Mouse (Mus musculus) liver, embryonic 12.5 days (tissue): ENCODE data around the gene Hk1. TPM values are rescaled to one million over a fixed set of nuclear protein-coding genes. Genes with fewer than 3 reads are reported as not detected.

ENCODE experiments used
- ATAC-seq: fragments of 200-750 bp; cut with Nextera tagmentation; 2 replicates; pipeline ENCODE4 v1.8.0; 2017; ENCODE audit warnings: moderate number of reproducible peaks, mild to moderate bottlenecking, moderate library complexity
- H3K27ac ChIP-seq: fragments of 300-500 bp; sonication (generic); 2 replicates; pipeline ENCODE4 v1.5.1; 2016; ENCODE audit warnings: mild to moderate bottlenecking
- H3K27me3 ChIP-seq: fragments of 300-500 bp; sonication (generic); replicated peaks from 2 replicates; pipeline ENCODE4 v1.6.1; 2016; ENCODE audit warnings: mild to moderate bottlenecking, moderate library complexity
- H3K36me3 ChIP-seq: fragments of 300-500 bp; sonication (generic); 2 replicates; pipeline ENCODE4 v1.6.1; 2016; ENCODE audit warnings: mild to moderate bottlenecking, moderate library complexity
- H3K4me1 ChIP-seq: fragments of 300-500 bp; sonication (generic); 2 replicates; pipeline ENCODE4 v1.6.1; 2016
- H3K4me2 ChIP-seq: fragments of 300-500 bp; sonication (generic); 2 replicates; pipeline ENCODE4 v1.6.1; 2016; ENCODE audit warnings: mild to moderate bottlenecking, moderate library complexity
- H3K4me3 ChIP-seq: fragments of 300-500 bp; sonication (generic); 2 replicates; pipeline ENCODE4 v1.5.1; 2016; ENCODE audit warnings: mild to moderate bottlenecking, moderate library complexity
- H3K9ac ChIP-seq: fragments of 300-500 bp; sonication (generic); 2 replicates; pipeline ENCODE4 v1.6.1; 2016; ENCODE audit warnings: mild to moderate bottlenecking, moderate library complexity
- H3K9me3 ChIP-seq: fragments of 300-500 bp; sonication (generic); replicated peaks from 2 replicates; pipeline ENCODE4 v1.6.1; 2016; ENCODE audit warnings: mild to moderate bottlenecking, moderate library complexity
- WGBS: fragments of 180-500 bp; shearing (Covaris S2); methylation state at CpG from one replicate; pipeline ENCODE4 v1.1.7; 2016; ENCODE audit not compliant: insufficient replicate concordance; 5-methylcytosine and 5-hydroxymethylcytosine counted together
- polyA plus RNA-seq: library from polyadenylated mRNA; unstranded; fragments of >200 nt; fragmentation: Nextera tagmentation; extraction: Ambion mirVana; gene quantifications from 2 replicates; pipeline ENCODE4 v1.2.1, GENCODE M21; 2016

Hk1 gene
- polyA plus RNA-seq, 1 experiment from 2014 or later = 130 TPM

DNA sequence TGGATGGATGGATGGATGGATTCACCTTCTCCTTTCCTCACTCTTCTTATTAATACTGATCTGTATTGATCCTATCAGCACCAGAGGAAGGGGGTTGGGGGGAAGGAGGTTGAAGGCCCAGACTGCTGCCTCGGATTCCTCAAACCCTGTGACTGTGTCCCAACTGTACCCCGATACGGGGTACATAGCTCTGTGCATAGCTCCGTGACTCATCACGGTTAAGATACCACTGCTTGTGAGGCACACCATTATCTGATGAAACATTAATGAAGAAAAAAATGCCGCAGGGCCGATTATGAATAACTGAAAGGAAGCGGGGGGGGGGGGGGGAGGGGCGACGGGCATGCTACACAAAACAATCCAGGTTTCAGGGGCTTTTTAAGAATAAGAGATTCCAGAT lies 66.6 kb downstream of the Hk1 start:
- no peak for ATAC-seq
- H3K4me2 ChIP-seq = 0 out of 2 replicates have a peak overlapping the region, but pooled peaks have one; percentile 13
- 58% methylated on average over 10 of the region's 10 CpGs for WGBS
- peaks cover 97% of the 10 kb centered on the region for H3K36me3 ChIP-seq
- no peak overlapping the region for H3K4me3 ChIP-seq
- no peaks in the 10 kb centered on the region for H3K9me3 ChIP-seq
- H3K9ac ChIP-seq = no peak overlapping the region
- H3K4me1 ChIP-seq = peaks cover 41% of the 10 kb centered on the region
- no peak overlapping the region for H3K27ac ChIP-seq
- H3K27me3 ChIP-seq = no peaks in the 10 kb centered on the region

- 35% methylated on average over 6 of the region's 6 CpGs for WGBS
- H3K36me3 ChIP-seq = peaks cover 97% of the 10 kb centered on the region
- H3K9me3 ChIP-seq = no peaks in the 10 kb centered on the region
- H3K9ac ChIP-seq = no peak overlapping the region
- H3K4me1 ChIP-seq = peaks cover 44% of the 10 kb centered on the region
- H3K27me3 ChIP-seq = no peaks in the 10 kb centered on the region
- ATAC-seq = no peak
- no peak overlapping the region for H3K27ac ChIP-seq
- peak overlapping the region; percentile 6; the same call in 1 of the 2 replicates for H3K4me2 ChIP-seq
- H3K4me3 ChIP-seq = no peak overlapping the region
These were observed 68.2 kb downstream of the Hk1 start for GRCm38 (mm10) chr10:62311464-62311863.

DNA sequence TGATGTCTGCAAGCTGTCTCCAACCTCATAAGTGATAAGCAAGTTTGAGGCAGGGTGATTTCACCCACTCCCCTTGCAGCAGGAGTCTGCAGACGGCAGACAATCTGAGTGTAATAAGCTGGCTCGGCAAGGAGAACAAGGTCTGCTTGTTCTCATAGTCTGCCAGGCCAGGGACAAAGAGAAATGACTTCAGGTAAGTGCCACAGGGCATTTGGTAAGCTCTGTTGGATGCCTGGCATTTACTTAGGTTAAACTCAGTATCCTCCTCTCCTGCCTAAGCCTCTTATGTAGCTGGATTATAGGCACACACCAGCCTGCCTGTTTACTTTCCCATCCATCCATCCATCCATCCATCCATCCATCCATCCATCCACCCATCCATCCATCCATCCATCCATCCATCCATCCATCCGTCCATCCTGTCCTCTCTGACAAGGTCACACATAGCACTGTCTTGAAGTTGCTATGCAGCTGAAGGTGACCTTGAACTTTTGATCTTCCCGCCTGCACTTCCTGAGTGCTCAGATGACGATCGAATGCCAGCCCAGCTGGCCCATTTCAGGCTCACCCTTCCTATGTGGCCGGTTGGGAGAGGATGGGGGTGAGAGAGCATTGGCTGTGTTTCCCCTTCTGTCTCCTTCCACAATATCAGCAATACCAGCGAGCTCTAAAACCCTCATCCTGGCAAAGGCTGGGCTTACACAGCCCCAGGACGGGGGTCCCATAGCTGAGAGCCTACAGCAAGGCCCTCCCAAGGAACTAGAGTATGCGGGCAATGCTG lies 69.3 kb downstream of the Hk1 start:
- Histone ChIP-seq H3K27ac (no peak overlapping the region), H3K9ac (no peak overlapping the region), H3K27me3 (no peaks in the 10 kb centered on the region), H3K4me3 (no peak overlapping the region), H3K4me2 (no peak overlapping the region), H3K4me1 (peaks cover 36% of the 10 kb centered on the region), H3K36me3 (peaks cover 96% of the 10 kb centered on the region), H3K9me3 (no peaks in the 10 kb centered on the region)
- 77% methylated on average over 10 of the region's 10 CpGs for WGBS
- no peak for ATAC-seq

DNA sequence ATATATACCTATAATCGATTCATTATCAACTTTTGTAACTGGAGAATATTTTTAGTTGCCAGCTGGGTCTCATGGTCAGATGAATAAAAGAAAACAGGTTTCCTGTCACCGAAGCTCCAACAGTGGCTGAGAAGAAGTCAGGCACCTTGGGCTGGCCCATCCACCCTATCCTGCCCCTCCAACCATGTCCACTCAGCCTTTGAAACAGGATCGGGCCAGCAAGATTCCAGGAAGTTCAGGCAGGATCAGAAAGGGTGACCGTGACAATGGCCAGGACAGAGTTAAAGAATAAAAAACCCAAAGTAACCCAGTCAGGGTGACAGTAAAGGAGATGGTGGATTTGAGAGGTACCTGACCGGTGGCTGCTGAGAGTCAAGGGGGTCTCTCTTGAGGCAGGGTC lies 70.1 kb downstream of the Hk1 start:
- no peak overlapping the region for H3K9ac ChIP-seq
- WGBS = 89% methylated on average over 5 of the region's 5 CpGs
- H3K4me1 ChIP-seq = peaks cover 34% of the 10 kb centered on the region
- no peak for ATAC-seq
- no peak overlapping the region for H3K4me3 ChIP-seq
- peaks cover 96% of the 10 kb centered on the region for H3K36me3 ChIP-seq
- H3K27me3 ChIP-seq = no peaks in the 10 kb centered on the region
- H3K4me2 ChIP-seq = no peak overlapping the region
- no peaks in the 10 kb centered on the region for H3K9me3 ChIP-seq
- no peak overlapping the region for H3K27ac ChIP-seq

- Histone ChIP-seq H3K9me3 (no peaks in the 10 kb centered on the region), H3K9ac (no peak overlapping the region), H3K27me3 (no peaks in the 10 kb centered on the region), H3K36me3 (peaks cover 96% of the 10 kb centered on the region), H3K27ac (no peak overlapping the region), H3K4me2 (no peak overlapping the region), H3K4me3 (no peak overlapping the region), H3K4me1 (peaks cover 28% of the 10 kb centered on the region)
- 93% methylated on average over 11 of the region's 11 CpGs for WGBS
- ATAC-seq = no peak
These were observed 70.7 kb downstream of the Hk1 start for GRCm38 (mm10) chr10:62308896-62309491.

DNA sequence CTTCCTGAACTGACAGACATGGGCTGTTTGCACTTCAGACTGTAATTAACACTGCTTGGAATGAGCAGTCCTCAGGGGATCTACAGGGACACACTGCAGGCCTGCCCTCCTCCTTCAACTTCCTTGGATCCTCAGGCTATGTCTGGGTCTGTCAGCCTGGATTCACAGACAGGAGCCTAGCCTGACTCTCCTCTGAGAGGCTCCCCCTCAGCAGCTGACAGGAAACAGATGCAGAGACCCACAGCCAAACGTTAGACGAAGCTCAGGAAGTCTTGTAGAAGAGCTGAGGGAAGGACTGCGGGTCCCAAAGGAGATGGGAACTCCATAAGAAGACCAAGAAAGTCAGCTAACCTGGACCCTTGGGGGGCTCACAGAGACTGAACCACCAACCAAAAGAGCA lies 73.2 kb downstream of the Hk1 start:
- Histone ChIP-seq H3K4me2 (no peak overlapping the region), H3K27me3 (no peaks in the 10 kb centered on the region), H3K9me3 (no peaks in the 10 kb centered on the region), H3K4me1 (peaks cover 8% of the 10 kb centered on the region), H3K9ac (no peak overlapping the region), H3K4me3 (no peak overlapping the region), H3K36me3 (peaks cover 99% of the 10 kb centered on the region), H3K27ac (no peak overlapping the region)
- no peak for ATAC-seq
- 28% methylated on average over 3 of the region's 3 CpGs for WGBS

- H3K4me2 ChIP-seq = no peak overlapping the region
- H3K4me3 ChIP-seq = no peak overlapping the region
- no peak overlapping the region for H3K9ac ChIP-seq
- no peaks in the 10 kb centered on the region for H3K9me3 ChIP-seq
- 80% methylated on average over 6 of the region's 6 CpGs for WGBS
- peaks cover 7% of the 10 kb centered on the region; the same call in 1 of the 2 replicates for H3K4me1 ChIP-seq
- H3K27ac ChIP-seq = no peak overlapping the region
- no peaks in the 10 kb centered on the region for H3K27me3 ChIP-seq
- H3K36me3 ChIP-seq = peaks cover 99% of the 10 kb centered on the region
- ATAC-seq = no peak
These were observed 74.6 kb downstream of the Hk1 start for GRCm38 (mm10) chr10:62305090-62305489.

GRCm38 (mm10) chr10:62300006-62300827 lies 79.5 kb downstream of the Hk1 start:
- H3K36me3 ChIP-seq = peaks cover 100% of the 10 kb centered on the region
- WGBS = 86% methylated on average over 23 of the region's 23 CpGs
- no peak overlapping the region for H3K4me3 ChIP-seq
- H3K4me2 ChIP-seq = no peak overlapping the region
- no peak overlapping the region for H3K27ac ChIP-seq
- H3K9me3 ChIP-seq = no peaks in the 10 kb centered on the region
- no peaks in the 10 kb centered on the region for H3K27me3 ChIP-seq
- H3K9ac ChIP-seq = no peak overlapping the region
- no peak for ATAC-seq
- H3K4me1 ChIP-seq = no peaks in the 10 kb centered on the region

- Histone ChIP-seq H3K9me3 (no peaks in the 10 kb centered on the region), H3K4me1 (no peaks in the 10 kb centered on the region), H3K9ac (no peak overlapping the region), H3K36me3 (peaks cover 100% of the 10 kb centered on the region), H3K4me2 (no peak overlapping the region), H3K4me3 (no peak overlapping the region), H3K27ac (no peak overlapping the region), H3K27me3 (no peaks in the 10 kb centered on the region)
- no peak for ATAC-seq
- 90% methylated on average over 23 of the region's 26 CpGs for WGBS
These were observed 83.4 kb downstream of the Hk1 start for GRCm38 (mm10) chr10:62296086-62296872.

DNA sequence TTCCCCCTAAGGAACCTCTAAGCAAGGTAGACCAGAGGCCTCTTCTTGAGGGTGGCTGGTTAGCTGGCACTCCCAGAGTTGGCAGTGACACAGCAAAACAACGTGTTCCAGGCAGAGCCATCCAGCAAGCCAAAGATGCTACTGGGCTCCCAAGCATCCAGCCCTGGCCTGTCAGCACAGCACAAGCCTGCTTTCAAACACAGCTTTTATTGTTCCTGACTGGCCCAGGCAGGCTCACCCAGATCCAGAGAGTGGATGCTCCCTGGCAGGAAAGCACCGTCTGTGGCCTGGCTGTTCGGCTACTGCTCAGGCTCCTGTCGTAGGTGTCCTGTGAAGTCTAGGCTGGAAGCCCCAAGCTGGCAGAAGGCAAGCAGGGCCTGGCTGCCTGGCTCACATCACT lies 85.6 kb downstream of the Hk1 start:
- Histone ChIP-seq H3K9me3 (no peaks in the 10 kb centered on the region), H3K9ac (no peak overlapping the region), H3K27ac (no peak overlapping the region; the same call in 1 of the 2 replicates), H3K36me3 (peaks cover 100% of the 10 kb centered on the region), H3K4me2 (no peak overlapping the region), H3K4me3 (no peak overlapping the region), H3K27me3 (no peaks in the 10 kb centered on the region), H3K4me1 (no peaks in the 10 kb centered on the region)
- 94% methylated on average over 4 of the region's 4 CpGs for WGBS
- ATAC-seq = no peak

- no peak for ATAC-seq
- Histone ChIP-seq H3K36me3 (peaks cover 96% of the 10 kb centered on the region), H3K27me3 (no peaks in the 10 kb centered on the region), H3K27ac (no peak overlapping the region), H3K4me2 (no peak overlapping the region), H3K9me3 (no peaks in the 10 kb centered on the region), H3K4me1 (peaks cover 8% of the 10 kb centered on the region), H3K4me3 (no peak overlapping the region), H3K9ac (no peak overlapping the region)
- 75% methylated on average over 6 of the region's 6 CpGs for WGBS
These were observed 92.1 kb downstream of the Hk1 start for GRCm38 (mm10) chr10:62287460-62288124.
